Comparison of ENCODE assay signal across 7 mouse cellular contexts in the genomic region with DNA sequence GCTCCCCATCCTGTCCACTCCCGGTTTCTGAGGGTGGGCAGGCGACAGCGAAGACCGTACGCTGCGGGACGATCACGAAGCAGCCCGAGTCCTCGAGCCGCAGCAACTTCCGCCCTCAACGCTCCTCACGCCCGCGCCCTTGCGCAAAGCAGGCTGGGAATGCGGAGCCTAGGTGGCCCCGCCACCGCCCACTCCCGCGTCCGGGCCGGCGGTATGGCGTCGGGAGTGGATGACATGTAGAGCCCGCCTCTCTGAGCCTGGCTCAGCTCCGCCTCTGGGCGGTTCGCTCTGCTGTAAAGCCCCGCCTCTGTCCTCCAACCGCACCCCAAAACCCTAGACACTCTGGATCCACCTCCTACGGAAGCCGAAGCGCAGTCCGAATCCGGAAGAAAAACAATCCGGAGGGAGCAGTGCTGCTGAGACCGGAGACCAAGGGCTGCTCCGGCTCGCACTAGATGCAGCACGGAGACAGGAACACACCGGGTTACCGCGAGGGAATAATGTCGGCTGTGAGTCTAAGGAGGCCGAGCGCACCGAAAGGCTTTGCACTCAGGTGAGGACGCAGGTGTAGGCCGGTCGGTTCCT. TPM values are rescaled to one million over a fixed set of nuclear protein-coding genes. Genes with fewer than 3 reads are reported as not detected.
DNase-seq lines count a peak whose midpoint lies in the region; ATAC-seq lines count a peak whose summit lies in the region.

A gene (plus strand): TSS at position 344 of the 585 bp plus-strand sequence.

- H3K4me1 ChIP-seq in intestine, embryonic 15.5 days (replicated peaks) = peaks cover 16% of the 10 kb centered on the region; the same call in 1 of the 2 replicates
- H3K4me1 ChIP-seq in midbrain, embryonic 10.5 days = peaks cover 32% of the 10 kb centered on the region

- peak within 1 kb of the TSS; percentile 70; the same call in 1 of the 2 replicates for H3K27ac ChIP-seq in intestine, embryonic 15.5 days
- peak within 1 kb of the TSS; percentile 89 for H3K27ac ChIP-seq in midbrain, embryonic 10.5 days (replicated peaks)

- H3K4me3 ChIP-seq in intestine, embryonic 15.5 days (replicated peaks) = peak within 1 kb of the TSS; percentile 75
- peak within 1 kb of the TSS; percentile 79 for H3K4me3 ChIP-seq in midbrain, embryonic 10.5 days

- H3K4me2 ChIP-seq in intestine, embryonic 15.5 days (replicated peaks) = peak within 1 kb of the TSS; percentile 85

- peaks cover 13% of the 10 kb centered on the region; the same call in 1 of the 2 replicates for H3K36me3 ChIP-seq in intestine, embryonic 15.5 days
- H3K36me3 ChIP-seq in midbrain, embryonic 10.5 days = peaks cover 31% of the 10 kb centered on the region

- intact Hi-C loops in gastrocnemius, postnatal 36 days (cut with DNase I) = no loop called here
- intact Hi-C loops in left cerebral cortex, postnatal 25 days (cut with DNase I) = loop anchor here (1.0 to 2.0 kb wide), 2 partner anchors 20 to 49 kb away; a partner anchor contains a TSS

- no peaks in the 10 kb centered on the region for H3K27me3 ChIP-seq in intestine, embryonic 15.5 days (replicated peaks)
- no peaks in the 10 kb centered on the region for H3K27me3 ChIP-seq in midbrain, embryonic 10.5 days (ENCODE audit: low read depth, poor library complexity, severe bottlenecking)

- H3K9me3 ChIP-seq in intestine, embryonic 15.5 days = no peaks in the 10 kb centered on the region
- no peaks in the 10 kb centered on the region for H3K9me3 ChIP-seq in midbrain, embryonic 10.5 days (replicated peaks)

- DNase-seq in adrenal gland, adult 2 months = peak; percentile 99
- peak; percentile 91 for DNase-seq in embryo, embryonic 11.5 days (ENCODE audit: low read depth, low spot score)
- DNase-seq in gastrocnemius, postnatal 36 days = peak; percentile 93
- peak; percentile 96 to 99 for DNase-seq in left cerebral cortex, postnatal 25 days (ENCODE audit: low spot score in 2 of 2)
- peak; percentile 94 for DNase-seq in midbrain, embryonic 10.5 days (ENCODE audit: low spot score)
- peak; percentile 90 for DNase-seq in right cerebral cortex, postnatal 4 days

- H3K9ac ChIP-seq in intestine, embryonic 15.5 days = peak within 1 kb of the TSS; percentile 65

- WGBS in intestine, embryonic 15.5 days = under 1% methylated on average over 53 of the region's 53 CpGs
- under 1% methylated on average over 53 of the region's 53 CpGs for WGBS in midbrain, embryonic 10.5 days

- peak; percentile 100 for ATAC-seq in intestine, embryonic 15.5 days

RNA-seq across cellular contexts. Expression of the gene that starts here (rescaled TPM):
- total RNA-seq in adrenal gland, adult 2 months (2021) = 10 to 100 TPM; 32.9 to 42.3 TPM
- polyA plus RNA-seq in adrenal gland, adult 2 months (2012; rRNA removed) = 38.0 and 50.0 TPM in 2 replicates
- 10 to 100 TPM; 20.4 to 24.0 TPM for total RNA-seq in gastrocnemius, postnatal 36 days (2021)
- polyA plus RNA-seq in intestine, embryonic 15.5 days (2015; fragmentation: Nextera tagmentation; extraction: Ambion mirVana) = 17.6 and 19.4 TPM in 2 replicates
- total RNA-seq in left cerebral cortex, postnatal 25 days (2021) = 10 to 100 TPM; 38.5 to 41.3 TPM
- polyA plus RNA-seq in midbrain, embryonic 10.5 days (2016; fragmentation: Nextera tagmentation; extraction: Ambion mirVana) = 19.6 and 23.8 TPM in 2 replicates

Comparison
In these comparisons a context has a peak if more than half of its experiments do, and no peak if none do; other contexts are left out.
1. Peak in every context shown above with its lines: DNase-seq, ATAC-seq, H3K4me3 ChIP-seq and H3K27ac ChIP-seq.